Mouse (Mus musculus) left cerebral cortex, postnatal 14 days (tissue): Measurements from ENCODE around the gene Sptlc2. TPM values are rescaled to one million over a fixed set of nuclear protein-coding genes. Genes with fewer than 3 reads are reported as not detected.
"Not testable (repeated sequence)": the region's sequence is repeated elsewhere in the genome, so short reads cannot be mapped to it uniquely, and the experiment has no call there.

ENCODE experiments used
- DNase-seq, 2 experiments: peaks; one replicate each; pipeline ENCODE4 v3.0.0; 2021 to 2022; ENCODE audit warnings: low spot score in 2 of 2, mixed read lengths in 1 of 2
- intact Hi-C: fragments of 180-260 bp; cut with DNase I; formaldehyde crosslinking; loops from one replicate; pipeline ENCODE4 v1.15.1; 2025
- total RNA-seq, 2 experiments: library from RNA; stranded (reverse); gene quantifications; 2 replicates each; pipeline ENCODE4 v1.2.3; 2021

Gene Sptlc2
- total RNA-seq, 2 experiments from 2014 or later = 43.8 to 49.1 TPM

DNA sequence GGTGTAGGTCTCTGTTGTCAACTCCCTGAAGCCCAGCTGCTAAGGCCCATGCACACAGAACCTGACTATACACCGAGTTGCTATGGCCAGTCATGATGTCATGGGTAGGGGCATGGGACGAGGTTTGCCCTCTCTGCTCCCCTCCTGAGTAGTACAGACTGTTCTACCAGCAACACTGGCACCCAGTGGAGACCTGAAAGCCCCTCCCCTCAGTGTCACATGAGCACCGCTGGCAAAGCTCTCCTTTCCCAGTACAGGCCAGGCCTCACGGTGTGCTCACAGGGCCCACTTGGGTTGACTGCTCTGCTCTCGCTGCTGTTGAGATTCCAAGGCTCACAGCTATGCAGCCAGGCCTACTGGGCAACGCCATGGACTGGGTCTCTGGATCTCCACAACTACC is 94.2 kb downstream of the Sptlc2 start:
- intact Hi-C loops = no loop called here

DNA sequence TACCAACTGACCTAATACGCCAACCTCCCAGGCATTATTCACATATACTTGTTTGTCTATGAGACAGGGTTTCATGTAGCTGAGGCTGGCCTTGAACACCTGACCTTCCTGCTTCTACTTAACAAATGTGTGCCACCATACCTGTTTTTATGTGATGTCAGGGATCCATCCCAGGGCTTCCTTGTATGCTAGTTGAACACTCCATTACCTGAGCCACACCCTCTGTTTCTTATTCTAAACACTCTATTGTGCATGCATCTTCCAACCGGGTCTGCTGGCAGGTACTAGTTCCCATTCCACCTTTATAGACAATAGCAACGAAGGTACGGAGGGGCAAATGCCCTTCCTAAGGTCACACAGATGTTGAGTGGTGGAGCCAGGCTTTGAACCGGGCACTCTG is 99.1 kb downstream of the Sptlc2 start:
- intact Hi-C loops = no loop called here
- DNase-seq = no peak

More for the DNA sequence above, 94.2 kb downstream of the Sptlc2 start:
- DNase-seq = no peak

DNA sequence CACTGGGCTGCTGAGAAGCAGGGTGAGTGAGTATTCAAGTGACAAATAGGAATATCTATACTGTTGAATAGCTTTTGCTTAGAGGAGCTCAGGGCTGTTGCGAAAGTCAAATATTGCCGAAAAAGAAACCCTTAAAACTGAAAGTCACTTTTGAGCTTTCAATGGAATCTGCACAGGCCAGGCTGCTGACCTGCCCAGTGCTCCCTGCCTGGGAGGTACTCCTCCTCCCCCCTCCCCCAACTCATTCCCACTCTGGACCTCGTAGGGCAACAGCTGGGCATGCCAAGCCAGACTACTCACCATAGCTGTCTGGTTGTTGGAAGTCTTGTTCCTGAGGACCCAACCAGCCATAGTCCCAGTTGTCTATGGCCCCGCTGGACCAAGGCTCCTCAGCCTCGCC is 103.4 kb downstream of the Sptlc2 start:
- intact Hi-C loops = no loop called here
- DNase-seq = no peak

DNA sequence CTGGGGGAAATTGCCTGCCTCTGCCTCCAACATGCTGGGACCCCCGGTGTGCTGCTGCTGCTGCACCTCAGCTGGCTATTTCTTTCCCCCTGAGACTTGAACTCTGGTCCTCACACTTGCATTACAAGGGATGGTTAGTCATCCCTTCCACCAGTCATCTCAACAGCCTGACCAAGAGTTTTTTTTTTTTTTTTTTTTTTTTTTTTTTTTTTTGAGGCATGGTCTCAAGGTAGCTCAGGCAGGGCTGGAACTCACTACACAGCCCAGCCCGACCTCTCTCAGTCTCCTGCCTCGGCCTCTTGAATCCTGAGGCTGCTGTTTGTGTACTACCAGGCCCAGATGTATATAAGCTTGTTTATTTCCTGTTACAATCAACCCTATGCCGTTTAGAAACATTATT is 103.9 kb downstream of the Sptlc2 start:
- DNase-seq = no peak

DNA sequence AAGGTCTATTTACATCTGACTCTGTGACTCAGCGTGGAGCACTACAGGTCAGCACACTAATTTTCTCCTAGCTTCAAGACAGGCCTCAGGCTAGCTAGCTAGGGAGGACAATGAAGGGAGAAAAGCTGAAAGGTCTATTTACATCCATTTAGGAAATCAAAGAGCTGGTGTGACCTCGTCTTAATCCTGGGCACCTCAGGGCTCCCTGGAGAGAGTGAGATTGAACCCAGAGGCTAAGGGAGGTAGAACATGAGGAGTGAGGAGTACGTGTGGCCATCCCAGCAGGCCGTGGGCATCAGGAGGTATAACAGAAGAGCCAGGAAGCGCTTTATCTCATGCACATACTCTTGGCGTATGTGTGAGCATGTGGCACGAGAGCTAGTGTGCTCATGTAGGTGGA is 104.4 kb downstream of the Sptlc2 start:
- intact Hi-C loops = no loop called here
- DNase-seq = no peak

More for the DNA sequence above, 103.9 kb downstream of the Sptlc2 start:
- intact Hi-C loops = no loop called here

DNA sequence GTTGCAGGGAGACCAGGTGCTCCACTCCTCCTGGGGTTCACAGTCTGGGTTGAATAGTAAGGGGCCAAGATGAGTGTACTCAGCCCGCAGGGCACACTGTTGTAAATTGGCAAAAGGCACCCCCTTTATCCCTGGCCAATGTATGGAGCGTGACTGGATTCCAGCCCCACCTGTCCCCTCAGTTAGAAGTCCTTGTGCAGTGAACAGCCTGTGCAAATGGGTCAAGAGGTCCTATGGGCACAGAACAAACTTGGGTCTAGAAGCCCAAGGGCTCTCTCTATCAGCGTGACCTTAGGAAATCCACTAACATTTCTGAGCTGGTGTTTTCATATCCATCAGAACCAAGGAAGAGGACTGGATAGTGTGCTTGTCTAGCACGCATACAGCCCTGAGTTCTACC is 105.4 kb downstream of the Sptlc2 start:
- DNase-seq = no peak
- intact Hi-C loops = no loop called here

DNA sequence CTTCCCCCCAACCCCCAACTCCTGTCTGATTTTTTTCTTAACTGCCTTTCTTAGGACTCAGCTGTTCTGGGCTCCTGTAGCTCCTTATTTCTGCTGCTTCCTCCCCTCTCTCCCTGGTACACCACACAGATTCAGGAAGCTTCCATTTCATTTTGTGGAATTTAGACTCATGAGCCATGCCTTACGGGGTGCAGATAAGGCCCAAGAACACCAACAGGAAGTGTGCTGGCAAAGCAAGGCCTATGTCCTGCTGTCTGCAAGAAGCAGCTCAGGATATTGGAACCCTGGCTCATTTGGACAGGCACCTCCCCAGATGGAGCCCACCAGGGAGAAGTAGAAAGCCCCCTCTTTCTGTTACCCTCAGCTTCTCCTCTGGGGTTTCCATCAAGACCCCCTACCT is 106.4 kb downstream of the Sptlc2 start:
- intact Hi-C loops = no loop called here
- no peak for DNase-seq

DNA sequence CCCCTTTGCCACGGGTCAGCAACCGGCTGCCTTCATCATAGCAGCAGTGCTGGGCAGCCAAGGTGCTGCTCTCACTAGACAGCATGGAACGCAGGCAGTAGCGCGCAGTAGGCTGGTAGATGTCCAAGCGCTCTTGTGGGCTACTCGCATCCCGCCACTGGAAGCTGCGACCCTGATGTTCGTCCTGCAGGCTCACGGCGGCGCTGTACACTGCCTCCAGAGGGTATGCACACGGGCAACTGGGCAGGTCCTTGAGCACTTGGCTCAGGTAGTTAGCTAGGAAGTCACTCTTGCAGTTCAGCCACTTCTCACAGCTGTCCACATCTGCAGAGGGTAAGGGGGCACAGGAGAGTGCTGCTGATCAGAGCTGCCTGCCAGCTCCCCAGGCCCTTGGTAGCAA is 108.3 kb downstream of the Sptlc2 start:
- intact Hi-C loops = no loop called here
- DNase-seq = no peak

DNA sequence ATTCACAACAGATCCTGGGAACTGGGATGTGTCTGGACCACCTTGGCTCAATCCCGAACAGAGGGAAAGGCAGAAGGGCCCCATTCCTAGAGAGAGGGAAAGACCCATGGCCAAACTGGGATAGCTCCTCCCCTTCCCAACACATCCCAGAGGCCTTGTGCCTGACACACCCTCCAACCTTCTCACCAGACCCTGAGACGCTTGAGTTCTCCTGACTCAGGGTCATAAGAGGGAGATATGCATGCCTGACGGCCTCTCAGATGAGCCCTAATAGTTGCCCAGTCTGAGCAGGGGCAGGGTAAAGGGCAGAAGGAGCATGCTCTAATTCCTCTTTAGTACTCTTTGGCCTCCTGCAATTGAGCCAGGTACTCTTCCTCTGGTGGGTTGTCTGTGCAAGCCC is 108.8 kb downstream of the Sptlc2 start:
- intact Hi-C loops = no loop called here
- DNase-seq = no peak

DNA sequence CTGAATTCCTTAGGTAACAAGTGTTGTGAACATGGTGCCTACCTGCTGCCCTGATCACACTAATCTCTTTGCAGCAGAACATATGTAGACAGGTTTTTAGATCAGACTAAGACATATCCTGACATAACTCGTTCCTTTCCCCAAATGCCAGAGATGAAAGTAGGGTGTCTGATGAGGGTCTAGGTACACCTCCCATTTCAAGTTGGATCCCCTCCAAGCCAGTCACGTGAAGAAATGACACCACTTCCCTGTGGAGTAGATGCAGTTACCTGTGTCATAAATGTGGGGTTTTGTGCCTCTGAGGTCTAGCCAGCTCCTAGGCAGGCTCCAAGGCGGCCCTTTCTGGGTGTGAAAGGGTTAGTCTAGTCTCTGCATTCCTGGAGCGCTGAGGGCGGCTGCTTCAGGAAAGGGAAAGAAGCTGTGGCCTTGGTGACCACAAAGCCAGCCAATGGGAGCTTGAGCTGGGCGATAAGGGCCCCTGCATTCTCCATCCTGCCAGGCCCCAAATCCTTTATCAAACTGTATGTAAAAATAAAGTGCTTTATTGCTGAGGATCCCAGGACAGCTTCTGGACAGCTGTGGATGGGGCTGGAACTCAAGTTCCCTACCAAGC is 109.9 kb downstream of the Sptlc2 start:
- intact Hi-C loops = no loop called here
- no peak for DNase-seq

DNA sequence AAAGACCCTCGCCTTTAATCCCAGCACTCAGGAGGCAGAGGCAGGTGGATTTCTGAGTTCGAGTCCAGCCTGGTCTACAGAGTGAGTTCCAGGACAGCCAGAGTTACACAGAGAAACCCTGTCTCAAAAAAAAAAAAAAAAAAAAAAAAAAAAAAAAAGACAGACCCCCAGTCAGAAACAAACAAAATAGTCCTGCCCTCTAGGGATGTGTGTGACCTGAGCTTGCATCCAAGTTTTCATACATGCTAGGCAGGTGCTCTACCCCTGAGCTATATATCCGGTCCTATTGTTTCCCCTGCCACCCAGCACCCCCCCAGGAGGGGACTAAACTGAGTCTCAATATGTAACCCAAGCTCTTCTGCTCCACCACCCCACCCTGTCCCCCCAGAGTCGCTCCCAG is 110.9 kb downstream of the Sptlc2 start:
- DNase-seq, intact Hi-C loops: not testable (repeated sequence)

DNA sequence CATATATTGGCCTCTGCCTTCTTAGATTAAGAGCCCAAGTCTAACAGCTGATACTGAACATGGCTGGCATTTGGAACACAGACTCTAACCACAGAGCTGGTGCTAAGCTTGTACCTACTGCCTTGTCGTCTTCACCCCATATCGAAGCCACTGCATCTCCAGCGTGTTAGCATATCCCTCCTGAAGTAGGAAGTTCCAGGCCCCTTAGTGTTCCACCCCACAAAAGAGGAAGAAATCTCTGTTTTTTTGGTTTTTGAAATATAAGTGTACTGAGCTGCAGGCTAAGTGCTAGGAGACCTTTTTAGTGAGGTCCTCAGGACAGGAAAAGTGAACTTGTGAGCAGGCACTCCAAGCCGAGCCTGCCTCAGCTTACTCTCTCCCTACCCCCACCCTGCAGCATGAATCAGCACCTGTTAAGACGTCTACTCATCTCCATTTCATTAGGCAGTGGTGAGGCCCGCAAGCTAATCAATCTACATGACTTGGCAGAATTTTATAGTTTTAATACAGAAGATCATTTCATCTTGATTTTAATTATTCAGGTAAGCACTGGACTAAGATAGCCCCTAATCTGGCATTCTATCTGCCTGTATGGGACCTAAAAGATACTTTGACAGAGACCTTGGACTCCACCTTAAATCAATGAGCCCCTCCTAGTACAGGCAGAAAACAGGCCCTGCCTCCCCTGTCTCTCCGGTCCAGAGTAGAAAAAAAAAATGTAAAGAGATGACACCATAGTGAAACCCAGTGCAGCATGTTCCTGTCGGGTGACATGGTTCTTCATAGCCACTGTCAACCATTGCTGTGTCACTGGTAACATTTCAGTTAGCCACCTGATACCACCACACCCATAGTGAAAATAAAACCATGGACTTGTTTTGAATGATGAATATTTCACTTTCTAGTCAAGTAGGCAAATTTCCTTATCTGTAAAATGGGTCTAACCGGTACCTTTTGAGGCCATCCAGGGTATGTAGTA is 113.0 kb downstream of the Sptlc2 start:
- intact Hi-C loops = no loop called here
- DNase-seq = no peak

DNA sequence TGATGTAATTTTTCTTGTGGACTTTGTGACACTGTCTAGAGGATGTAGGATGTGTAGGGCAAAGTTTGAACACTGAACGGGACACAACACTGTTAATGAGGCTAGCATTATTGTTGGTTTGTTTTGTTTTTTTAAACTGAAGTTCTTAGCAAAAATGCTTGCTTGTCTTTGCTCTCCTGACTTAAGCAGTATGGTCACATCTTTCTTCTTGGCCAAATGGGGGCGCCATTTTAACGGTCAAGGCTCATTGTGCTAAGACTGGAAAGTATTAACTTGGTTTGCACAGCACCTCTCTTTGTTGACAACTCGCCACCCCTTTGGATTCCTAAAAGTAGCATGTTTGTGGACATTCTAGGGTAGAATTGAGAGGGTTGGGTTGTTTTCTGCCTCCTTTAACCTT is 120.5 kb downstream of the Sptlc2 start:
- DNase-seq = peak; percentile 23 to 30
- intact Hi-C loops = loop anchor here (2.0 kb wide), 1 partner anchor 65 kb away; no protein-coding TSS in a partner anchor

DNA sequence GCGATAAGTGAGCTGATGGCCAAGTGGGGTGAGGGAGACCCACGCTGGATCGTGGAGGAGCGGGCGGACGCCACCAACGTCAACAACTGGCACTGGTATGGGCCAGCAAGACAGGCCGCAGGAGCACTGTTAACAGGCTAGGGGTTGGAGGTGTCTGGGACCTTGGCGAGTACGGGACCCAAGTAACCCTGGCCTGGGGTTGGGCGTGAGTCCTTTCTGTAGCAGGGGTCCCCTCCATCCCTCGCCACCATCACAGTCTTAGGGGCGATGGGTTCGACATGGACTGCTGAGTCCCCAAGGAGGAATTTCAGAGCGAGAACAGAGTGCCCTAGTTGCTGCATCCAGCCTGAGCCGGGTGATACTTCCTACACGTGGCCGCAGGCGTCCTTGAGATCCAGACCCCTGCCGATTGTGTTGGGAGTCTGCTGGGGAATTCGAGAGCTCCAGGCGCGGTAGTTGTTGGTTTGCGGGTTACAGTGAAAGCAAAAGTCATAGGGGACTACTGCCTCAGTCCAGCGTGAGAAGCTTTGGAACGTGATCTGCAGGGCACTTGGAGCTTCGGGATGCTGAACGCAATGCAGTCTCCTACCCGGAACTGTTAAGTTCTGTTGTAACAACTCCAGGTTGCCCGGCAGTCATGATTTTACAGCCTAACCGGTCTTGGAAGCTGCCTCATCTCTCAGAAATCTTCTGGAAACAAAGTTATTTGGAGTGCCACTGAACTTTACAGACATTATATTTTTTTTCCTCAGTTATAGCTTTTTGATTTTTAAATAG is 121.1 kb downstream of the Sptlc2 start:
- intact Hi-C loops = loop anchor here (2.0 kb wide), 1 partner anchor 66 kb away; no protein-coding TSS in a partner anchor
- DNase-seq = no peak

DNA sequence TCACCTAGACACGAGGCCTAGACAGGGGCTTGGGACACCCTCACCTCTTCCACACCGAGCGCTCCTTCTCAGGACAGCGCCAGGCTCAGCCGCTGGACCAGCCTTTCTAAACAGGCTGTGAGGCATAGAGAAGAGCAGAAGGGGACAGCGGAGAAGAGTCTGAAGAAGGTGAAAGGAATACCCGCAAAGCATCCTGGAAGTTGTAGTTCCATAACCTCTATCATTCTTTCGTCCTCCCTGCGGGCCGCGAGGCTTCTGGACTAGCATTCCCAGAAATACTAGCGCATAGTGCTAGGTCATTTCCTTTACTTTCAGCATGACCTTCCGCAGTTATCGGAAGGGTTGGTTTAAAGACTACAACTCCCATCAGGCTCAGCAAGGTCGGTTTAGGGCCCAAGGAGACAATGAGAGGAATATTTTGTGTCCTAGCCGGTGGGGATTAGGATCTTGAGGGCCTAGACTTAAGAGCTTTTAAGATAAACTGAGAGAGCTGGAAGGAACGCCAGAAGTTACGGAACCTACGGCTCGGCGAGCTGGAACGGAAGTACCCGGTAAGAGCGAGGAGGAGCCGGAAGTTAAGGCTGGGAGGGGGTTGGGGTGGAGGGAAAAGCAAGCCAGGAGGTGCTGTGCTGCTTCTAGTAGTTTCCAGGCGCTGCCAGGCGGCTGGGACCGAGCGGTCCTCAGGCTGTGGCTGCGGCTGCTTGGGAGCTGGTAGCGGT is 121.9 kb downstream of the Sptlc2 start, which contains the start of the genes Vipas39 and Ahsa1:
Vipas39 (minus strand) TSS at position 149 of the 719 bp plus-strand sequence.
Ahsa1 (plus strand) TSS at position 372 of the 719 bp plus-strand sequence.
- peak; percentile 92 to 97 for DNase-seq
- intact Hi-C loops = loop anchor here (2.0 kb wide), 1 partner anchor 67 kb away; no protein-coding TSS in a partner anchor

DNA sequence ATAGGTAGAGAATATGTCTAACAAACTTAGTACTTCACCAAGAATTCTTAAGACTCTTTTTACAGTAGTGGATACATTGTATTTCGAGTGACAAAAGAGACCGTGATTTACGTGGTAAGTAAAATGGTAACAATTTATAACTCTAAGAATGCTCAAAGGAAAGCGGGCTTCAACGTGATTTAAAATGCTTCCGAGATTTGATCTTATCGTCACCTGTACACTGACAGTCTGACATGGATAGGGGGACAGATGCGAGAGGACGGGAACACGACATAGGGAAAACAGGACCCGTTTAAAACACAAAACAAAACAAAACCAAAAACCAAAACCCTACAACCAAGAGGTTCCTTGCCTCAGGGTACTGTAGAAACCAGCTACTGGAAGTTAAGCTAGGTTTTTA is 122.7 kb downstream of the Sptlc2 start:
- intact Hi-C loops = no loop called here
- no peak for DNase-seq

DNA sequence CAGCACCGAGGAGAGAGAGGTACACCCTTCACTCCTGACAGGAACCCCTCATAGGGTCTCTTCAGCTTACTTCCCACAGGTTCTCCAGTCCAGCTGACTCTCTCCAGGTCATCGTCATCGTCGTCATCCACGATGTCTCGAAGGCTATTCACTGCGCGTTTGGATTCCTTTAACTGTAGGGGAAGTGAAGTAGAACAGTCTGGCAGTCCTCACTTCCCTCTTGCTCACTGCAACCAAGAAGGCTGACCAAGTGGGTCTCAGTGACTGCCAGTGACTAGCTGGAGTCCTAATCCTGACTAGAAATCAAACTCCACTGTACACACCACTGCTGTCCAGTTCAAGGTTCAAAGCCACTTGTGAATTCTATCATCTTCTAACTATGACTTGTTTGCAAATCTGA is 127.6 kb downstream of the Sptlc2 start:
- no peak for DNase-seq
- intact Hi-C loops = no loop called here

DNA sequence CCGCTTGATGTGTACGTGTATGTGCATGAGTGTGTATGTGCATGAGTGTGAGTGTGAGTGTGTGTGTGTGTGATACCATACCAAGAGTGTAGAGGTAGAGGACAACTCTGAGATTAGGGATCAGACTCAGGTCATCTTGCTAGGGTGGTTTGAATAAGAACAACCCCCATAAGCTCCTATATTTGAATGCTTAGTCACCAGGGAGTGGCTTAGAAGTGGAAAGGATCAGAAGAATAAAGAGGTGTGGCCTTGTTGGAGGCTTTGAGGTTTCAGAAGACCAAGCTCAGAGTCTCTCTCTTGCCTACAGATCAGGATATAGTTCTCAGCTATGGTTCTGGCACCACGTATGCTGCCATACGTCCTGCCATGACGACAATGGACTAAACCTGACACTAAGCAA is 131.5 kb downstream of the Sptlc2 start:
- intact Hi-C loops = no loop called here
- no peak for DNase-seq
